Mouse (Mus musculus) neural tube, embryonic 10.5 days (tissue): Measurements from ENCODE around the gene Proca1.

Source experiments
- DNase-seq: peaks from one replicate; pipeline ENCODE4 v3.0.0-alpha.2; 2017; ENCODE audit warnings: low spot score; ENCODE audit errors: extremely low spot score

Gene Proca1

GRCm38 (mm10) chr11:78193113-78193512, at the start of gene Proca1:
Gene Proca1, plus strand, starts transcription at chr11:78193392.
- no peak for DNase-seq

DNA sequence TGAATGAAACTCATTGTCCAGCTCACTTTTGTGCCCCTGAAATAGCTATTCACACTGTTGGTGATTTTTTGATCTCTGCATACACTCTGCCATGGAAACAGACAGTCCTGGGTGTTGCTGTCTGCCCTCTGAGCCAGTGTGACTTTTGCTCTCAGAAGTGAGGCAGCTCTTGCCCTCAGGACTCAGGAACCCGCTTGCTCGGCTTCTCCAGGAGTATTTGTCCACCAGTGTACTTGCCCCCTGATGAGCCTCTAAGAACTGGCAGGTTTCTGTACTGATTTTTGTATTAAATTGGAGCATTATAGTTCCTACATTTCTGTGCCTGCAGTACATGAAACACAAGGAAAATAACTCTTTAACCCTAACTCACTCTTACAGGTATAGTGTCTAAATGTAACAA, 49.7 kb upstream of the Proca1 start:
- no peak for DNase-seq

DNA sequence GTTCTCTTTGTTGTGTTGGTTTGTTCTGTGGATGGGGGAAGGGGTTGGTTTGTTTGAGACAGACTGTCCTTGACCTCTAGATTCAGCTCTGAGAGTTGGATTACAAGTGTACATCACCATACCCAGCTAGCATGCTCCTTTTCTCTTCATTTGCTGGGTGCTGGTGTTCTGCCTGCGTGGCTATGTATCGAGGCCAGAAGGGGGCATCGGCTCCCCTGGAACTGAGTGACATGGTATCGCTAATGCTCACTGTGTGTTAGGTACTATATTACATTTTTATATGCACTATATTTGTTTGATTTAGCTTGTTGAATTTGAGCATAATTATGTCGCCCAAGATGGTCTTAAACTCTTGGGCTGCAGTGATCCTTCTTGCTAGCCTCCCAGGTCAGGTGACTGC, 47.0 kb upstream of the Proca1 start:
- no peak for DNase-seq

- no peak for DNase-seq
Observed at GRCm38 (mm10) chr11:78146707-78147543, 46.3 kb upstream of the Proca1 start.

GRCm38 (mm10) chr11:78151161-78151560, 42.0 kb upstream of the Proca1 start:
- DNase-seq, result no peak

DNA sequence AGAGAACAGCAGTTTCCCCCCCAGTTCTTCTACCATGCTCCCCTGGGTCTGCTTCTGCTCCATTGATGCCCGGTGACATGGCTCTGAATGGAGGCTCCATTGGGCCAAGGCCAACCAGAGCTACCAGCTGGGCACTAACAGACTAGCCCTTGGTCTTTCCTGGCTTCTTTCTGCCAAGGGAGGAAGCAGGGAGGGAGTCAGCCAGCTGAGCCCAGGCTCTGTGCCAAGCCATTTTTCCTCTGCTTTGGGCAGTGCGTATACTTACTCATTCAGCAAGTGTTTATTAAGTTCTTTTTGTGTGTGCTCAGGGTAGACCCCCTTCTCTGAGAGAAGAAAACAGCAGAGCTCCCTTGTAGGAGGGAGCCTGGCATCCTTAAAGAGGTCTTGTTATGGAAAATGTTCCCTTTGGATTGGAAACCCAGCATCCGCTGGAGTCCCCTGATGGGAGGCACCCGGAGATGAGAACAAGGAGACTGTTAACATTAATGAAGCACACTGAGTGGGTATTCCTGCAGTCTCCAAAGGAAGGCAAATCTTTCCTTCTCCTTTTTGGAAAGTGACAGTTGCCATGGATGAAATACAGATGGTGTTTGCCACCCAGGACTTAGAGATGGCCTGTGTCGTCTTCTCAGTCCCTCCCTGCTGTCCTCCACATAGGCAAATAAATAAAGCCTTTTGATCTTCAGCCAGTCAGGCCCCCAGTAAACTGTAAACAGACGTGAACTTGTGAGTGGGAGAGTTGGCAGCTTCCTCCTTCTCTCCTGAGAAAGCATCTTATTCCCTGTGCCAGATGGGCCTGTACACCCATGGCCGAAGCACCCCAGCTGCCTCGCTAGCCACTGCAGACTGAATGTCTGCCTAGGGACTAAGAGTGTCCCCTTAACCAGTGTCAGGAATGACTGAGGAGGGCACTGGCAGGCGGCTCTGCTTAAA, 40.6 kb upstream of the Proca1 start:
- DNase-seq, result no peak

GRCm38 (mm10) chr11:78153778-78154177, 39.4 kb upstream of the Proca1 start:
- DNase-seq, result no peak

- DNase-seq, result no peak
Observed at GRCm38 (mm10) chr11:78155674-78156073, 37.5 kb upstream of the Proca1 start.

- DNase-seq, result no peak
Observed at GRCm38 (mm10) chr11:78156156-78156699, 37.0 kb upstream of the Proca1 start.

GRCm38 (mm10) chr11:78159096-78159495, 34.1 kb upstream of the Proca1 start:
- DNase-seq, result peak; percentile 72

- no peak for DNase-seq
Observed at GRCm38 (mm10) chr11:78159557-78159956, 33.6 kb upstream of the Proca1 start.

DNA sequence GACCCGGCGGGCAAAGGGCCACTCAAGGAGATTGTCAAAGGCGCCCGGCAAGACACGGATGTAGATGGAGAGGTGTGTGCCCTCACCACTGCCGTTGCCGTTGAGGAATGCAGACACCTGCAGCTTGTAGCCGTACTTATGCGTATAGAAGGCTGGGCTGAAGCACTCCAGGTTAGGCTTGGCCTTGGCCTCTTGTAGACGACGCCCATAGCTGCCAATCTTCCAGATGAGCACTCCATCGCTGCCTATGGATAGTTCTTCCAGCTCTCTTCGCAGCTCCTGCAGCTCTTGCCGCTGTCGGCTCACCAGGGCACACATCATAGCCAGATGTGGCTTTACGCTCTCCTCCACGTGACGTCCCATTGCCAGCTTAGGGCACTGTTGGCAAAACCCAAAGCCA, 33.0 kb upstream of the Proca1 start:
- no peak for DNase-seq

- no peak for DNase-seq
Observed at GRCm38 (mm10) chr11:78160675-78161074, 32.5 kb upstream of the Proca1 start.

GRCm38 (mm10) chr11:78161169-78161568, 32.0 kb upstream of the Proca1 start:
- no peak for DNase-seq

DNA sequence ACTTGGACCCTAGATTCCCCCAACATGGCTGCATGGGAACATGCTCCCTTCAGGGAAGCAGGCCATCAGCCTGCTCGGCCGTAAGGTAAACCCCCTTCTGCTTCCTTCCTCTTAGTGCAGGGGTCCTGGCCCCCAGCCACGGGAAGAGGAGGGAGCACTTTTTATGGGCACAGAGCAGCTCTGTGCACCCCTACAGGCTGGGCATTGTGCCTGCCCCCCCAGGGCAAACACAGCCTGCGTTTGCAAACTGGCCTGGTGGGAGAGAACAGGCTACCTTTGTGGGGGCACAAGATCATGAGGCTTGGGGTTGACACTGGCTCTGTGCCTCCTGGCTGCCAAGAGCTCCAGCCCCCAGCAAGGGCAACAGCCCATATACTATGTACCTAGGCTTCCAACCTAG, 31.2 kb upstream of the Proca1 start:
- no peak for DNase-seq

- no peak for DNase-seq
Observed at GRCm38 (mm10) chr11:78162504-78162903, 30.7 kb upstream of the Proca1 start.

DNA sequence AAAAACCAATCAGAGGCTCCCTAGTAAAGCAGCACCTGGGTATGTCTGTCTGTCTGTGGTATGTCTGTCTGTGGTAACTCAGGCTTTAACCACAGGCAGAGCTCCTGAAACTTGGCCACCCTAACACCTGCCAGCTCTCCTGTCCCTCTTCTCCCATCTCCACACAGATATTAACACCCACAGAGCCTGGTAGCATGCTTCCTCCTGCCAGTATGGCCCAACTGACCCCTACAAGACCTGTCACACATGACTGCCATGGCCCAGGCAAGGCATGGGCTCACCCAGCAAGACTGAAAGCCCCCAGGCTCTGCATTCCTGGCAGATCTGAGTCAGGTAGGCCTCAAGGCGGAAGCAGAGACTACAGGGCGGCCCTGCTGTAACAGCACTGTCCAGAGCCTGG, 30.1 kb upstream of the Proca1 start:
- DNase-seq, result no peak

- peak; percentile 84 for DNase-seq
Observed at GRCm38 (mm10) chr11:78163681-78164603, 29.2 kb upstream of the Proca1 start.

GRCm38 (mm10) chr11:78164604-78164923, 28.6 kb upstream of the Proca1 start:
- no peak for DNase-seq

- peak; percentile 88 for DNase-seq
Observed at GRCm38 (mm10) chr11:78164924-78165760, 28.1 kb upstream of the Proca1 start, which contains the start of gene Traf4. Gene Traf4, minus strand, starts transcription at chr11:78165589.
